9 mouse cellular contexts compared by ENCODE assay signal in the genomic region with DNA sequence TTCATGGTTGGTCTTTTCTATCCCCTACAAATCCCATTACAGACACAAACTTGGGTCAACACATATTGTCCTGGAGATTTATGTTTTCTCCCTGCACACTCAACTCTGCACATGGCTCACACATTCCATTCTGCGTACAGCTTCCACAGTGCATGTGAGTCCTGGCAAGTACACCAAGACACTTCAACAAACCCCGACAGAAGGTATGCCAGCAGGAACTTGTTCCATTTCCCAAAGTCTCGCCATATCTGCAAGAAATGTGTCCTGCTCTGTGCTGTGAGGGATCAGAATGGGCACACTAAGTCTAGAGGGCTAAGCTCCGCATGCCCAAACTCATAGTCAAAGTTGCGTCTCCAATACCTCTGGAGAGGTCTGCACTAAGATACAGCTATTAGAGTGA.
"Had no signal": no experiment of that assay in that cellular context is flagged by ENCODE, and none has a peak within 500 bp of the region (broad histone marks: within the 10 kb centered on the region; RNA-seq: fewer than 3 reads in every experiment).

No protein-coding gene starts in this region.

- H3K4me1 ChIP-seq: limb, embryonic 15.5 days; liver, embryonic 12.5 days; midbrain, embryonic 12.5 days had no signal

- H3K27ac ChIP-seq: left cerebral cortex, adult 2 months; limb, embryonic 15.5 days; liver, embryonic 12.5 days; midbrain, embryonic 12.5 days had no signal

- H3K9ac ChIP-seq: limb, embryonic 15.5 days; liver, embryonic 12.5 days; lung, embryonic 14.5 days; midbrain, embryonic 12.5 days had no signal

- H3K4me2 ChIP-seq: limb, embryonic 15.5 days; liver, embryonic 12.5 days; lung, embryonic 14.5 days; midbrain, embryonic 12.5 days had no signal

- H3K27me3 ChIP-seq: limb, embryonic 15.5 days; liver, embryonic 12.5 days; midbrain, embryonic 12.5 days had no signal

- H3K36me3 ChIP-seq: limb, embryonic 15.5 days; liver, embryonic 12.5 days; midbrain, embryonic 12.5 days had no signal

- ATAC-seq: liver, embryonic 12.5 days; midbrain, embryonic 16.5 days had no signal

- DNase-seq: kidney, postnatal 10 days; lung, embryonic 14.5 days; lung, postnatal 14 days; right cerebral cortex, postnatal 25 days had no signal

- H3K4me3 ChIP-seq: left cerebral cortex, adult 2 months; limb, embryonic 15.5 days; liver, embryonic 12.5 days; midbrain, embryonic 12.5 days had no signal

- H3K9me3 ChIP-seq: limb, embryonic 15.5 days; liver, embryonic 12.5 days; midbrain, embryonic 12.5 days had no signal
